Mouse (Mus musculus): Measurements from ENCODE around the gene Ybey.
A peak's percentile ranks its signal among the peaks of the same experiment; 100 is the strongest.

The Ybey gene

GRCm38 (mm10) chr10:76468203-76469162, at the start of gene Ybey, which contains the start of gene Mcm3ap:
TSS of gene Ybey (minus strand) at chr10:76469114.
TSS of gene Mcm3ap (plus strand) at chr10:76468927.
- DNase-seq (ENCODE audit: low spot score): peak; percentile 76

DNA sequence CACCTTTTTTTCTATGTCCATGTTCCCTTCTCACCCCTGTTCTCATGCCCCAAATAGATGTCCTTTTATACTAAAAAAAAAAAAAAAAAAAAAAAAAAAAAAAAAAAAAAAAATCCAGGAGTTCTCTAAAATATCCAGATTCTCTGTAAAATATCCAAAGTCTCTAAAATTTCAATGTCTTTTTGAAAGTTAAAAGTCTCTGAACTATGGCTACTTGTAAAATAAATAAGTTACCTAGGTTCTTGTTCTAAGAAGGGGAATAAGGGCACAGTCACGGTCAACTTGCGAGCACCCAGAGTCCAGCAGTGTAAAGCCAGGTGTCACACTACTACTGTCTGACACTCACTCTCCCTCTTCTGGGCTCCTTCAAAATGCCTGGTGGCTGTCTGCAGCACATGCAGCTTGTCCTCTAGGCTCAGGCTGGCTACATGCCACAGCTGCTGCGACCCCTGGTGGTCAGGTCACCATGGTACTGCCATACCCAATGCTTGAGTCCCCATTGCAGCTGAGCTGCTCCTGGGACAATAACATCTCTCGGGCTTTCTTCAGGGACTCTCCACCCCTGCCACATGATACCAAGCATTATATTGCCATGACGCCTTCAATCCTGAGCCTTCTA, 44.2 kb upstream of the Ybey start:
- no peak for DNase-seq (ENCODE audit: low spot score)

DNA sequence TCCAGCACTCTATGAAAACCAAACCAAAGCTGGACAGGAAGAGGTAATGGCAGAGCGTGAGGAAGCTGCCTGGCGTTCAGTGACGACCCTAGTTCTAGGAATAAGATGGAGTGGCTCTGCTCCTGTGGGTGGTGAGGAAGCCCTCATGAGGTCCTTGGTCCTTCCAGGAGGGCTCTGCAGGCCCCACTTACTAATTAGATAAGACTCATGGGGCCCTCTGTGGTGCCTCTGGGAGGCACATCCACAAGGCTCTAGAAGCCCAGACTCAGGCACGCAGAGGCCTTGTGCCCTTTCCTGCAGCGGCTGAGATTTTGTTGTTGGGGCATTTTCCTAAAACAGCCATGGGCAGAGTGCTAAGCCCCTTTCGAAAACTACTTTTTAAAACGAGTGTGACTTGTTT, 37.0 kb upstream of the Ybey start:
- no peak for DNase-seq (ENCODE audit: low spot score)

DNA sequence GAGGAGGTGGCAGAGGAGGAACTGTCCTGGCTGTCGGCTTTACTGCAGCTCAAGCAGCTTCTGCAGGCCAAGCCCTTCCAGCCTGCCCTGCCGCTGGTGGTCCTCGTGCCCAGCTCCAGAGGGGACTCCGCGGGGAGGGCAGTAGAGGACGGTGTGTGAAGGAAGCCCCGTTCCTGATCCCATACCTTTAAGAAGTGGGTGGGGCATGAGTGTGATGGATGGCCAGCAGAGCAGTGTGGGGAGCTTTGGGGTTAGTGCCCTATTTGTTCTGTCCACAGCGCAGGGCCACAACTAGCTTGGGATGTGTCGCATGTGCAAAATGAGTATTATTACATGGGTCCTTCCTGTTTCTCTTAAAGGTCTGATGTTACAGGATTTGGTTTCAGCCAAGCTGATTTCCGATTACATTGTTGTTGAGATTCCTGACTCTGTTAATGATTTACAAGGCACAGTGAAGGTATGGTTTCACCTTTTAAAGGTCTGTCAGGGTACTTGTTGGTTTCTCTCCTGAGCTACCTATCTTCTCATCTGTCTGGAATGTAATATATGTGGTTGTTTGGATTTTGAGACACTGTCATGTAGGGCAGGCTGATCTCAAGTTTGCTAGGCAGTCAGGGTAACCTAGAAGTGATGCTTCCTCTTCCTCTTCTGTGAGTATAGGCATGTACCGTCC, 35.5 kb upstream of the Ybey start:
- no peak for DNase-seq (ENCODE audit: low spot score)

GRCm38 (mm10) chr10:76497522-76497921, 28.6 kb upstream of the Ybey start:
- DNase-seq (ENCODE audit: low spot score): no peak

- DNase-seq (ENCODE audit: low spot score): no peak
These were observed 27.5 kb upstream of the Ybey start for GRCm38 (mm10) chr10:76496366-76496765.

- no peak for DNase-seq (ENCODE audit: low spot score)
These were observed 26.6 kb upstream of the Ybey start for GRCm38 (mm10) chr10:76495501-76495900.

DNA sequence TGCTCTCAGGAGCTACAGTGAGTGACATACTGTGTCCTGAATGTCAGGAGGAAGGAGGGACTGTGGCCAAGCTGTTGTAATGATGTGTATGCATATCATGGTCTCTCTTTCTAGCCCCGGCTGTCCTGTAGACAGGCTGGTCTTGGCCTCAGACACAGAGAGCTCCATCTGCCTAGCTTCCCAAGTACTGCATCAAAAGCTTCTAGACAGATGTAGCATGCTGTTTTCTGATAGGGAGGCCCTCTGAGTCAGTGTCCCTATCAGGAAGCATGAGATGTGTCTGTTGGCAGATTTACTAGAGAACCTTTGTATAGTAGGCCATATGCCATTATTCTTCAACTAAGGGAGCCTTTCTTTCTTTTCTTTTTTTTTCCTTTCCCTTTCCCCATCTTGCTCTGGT, 24.6 kb upstream of the Ybey start:
- DNase-seq (ENCODE audit: low spot score): no peak

GRCm38 (mm10) chr10:76489205-76489604, 20.3 kb upstream of the Ybey start:
- DNase-seq (ENCODE audit: low spot score): no peak

GRCm38 (mm10) chr10:76488265-76488664, 19.4 kb upstream of the Ybey start:
- no peak for DNase-seq (ENCODE audit: low spot score)

DNA sequence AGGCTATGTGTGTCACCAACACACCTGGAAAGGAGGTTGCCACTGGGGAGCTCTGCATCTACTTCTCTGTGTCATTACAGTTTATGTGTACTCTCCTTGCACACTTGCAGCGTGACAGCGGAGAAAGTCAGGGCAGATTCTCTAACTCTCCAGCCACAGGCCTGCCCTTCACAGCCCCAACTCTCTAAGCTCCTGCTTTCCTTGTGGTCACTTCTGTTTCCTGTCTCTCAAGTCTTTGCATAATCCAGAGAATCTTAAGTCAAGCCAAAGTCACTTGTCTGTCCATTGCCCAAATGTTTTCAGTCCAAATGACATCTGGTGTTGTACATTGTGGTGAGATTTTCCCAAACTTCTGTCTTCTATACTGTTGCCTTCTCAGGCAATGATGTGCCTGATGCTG, 17.4 kb upstream of the Ybey start:
- no peak for DNase-seq (ENCODE audit: low spot score)

- no peak for DNase-seq (ENCODE audit: low spot score)
These were observed 12.6 kb upstream of the Ybey start for GRCm38 (mm10) chr10:76481480-76481879.

- no peak for DNase-seq (ENCODE audit: low spot score)
These were observed 11.9 kb upstream of the Ybey start for GRCm38 (mm10) chr10:76480851-76481250.

DNA sequence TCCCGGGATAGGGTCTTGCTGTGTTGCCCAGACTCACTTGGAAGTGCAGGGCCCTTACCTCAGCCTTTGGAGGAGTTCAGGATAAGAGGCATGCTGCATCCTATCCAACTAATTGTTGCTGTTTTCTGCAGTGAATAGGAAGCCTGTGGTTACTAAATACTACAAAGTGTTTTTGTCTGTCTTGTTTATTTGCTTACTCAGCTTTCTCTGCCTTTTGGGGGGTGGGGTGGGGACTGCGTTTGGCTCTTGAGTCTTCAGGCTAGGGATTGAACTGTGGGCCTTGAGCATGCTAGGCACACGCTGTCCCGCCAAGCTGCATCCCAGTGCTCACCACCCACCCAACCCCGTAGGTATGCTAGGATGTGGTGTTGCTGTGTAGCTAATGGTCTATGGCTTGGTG, 4.8 kb upstream of the Ybey start:
- DNase-seq (ENCODE audit: low spot score): no peak

DNA sequence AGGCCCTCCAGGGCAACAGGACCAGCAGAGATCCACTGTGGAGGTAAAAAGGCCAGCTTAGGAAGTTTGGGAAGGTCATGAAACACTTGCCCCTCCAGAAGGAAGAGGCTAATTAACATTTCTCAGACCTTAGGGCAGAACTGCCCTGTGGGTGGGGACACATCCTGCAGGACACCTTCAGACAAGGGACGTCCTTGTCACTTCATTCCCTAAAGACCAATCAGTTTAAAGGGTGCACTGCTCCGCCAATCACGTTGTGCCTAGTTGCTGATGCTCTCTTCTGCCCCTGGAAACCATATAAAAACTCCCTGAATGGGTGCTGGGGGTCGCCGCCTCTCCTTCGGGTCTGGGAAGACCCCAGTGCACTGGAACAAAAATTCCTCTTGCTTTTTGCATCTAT, 6.2 kb downstream of the Ybey start:
- DNase-seq (ENCODE audit: low spot score): no peak

GRCm38 (mm10) chr10:76462312-76462711, 6.6 kb downstream of the Ybey start:
- DNase-seq (ENCODE audit: low spot score): no peak

DNA sequence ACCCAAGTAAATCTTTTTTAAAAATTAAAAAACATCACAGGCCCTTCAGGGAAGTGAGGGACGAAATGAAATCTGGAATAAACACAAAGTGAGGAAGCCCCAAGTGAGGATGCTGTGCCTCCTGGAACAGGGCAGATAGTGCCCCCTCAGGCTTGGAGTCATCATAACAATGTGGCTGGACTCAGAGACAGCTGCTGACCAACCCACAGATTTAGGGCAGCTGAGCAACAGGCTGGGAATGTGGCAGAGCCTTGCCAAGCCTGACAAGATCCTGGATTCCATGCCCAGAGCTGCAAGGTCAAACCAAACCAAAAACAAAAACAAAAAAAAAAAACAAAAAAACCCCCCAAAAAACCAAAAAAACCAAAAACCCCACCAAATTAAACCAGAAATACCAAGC, 7.7 kb downstream of the Ybey start:
- DNase-seq (ENCODE audit: low spot score): no peak

GRCm38 (mm10) chr10:76455289-76455688, 13.6 kb downstream of the Ybey start:
- no peak for DNase-seq (ENCODE audit: low spot score)

DNA sequence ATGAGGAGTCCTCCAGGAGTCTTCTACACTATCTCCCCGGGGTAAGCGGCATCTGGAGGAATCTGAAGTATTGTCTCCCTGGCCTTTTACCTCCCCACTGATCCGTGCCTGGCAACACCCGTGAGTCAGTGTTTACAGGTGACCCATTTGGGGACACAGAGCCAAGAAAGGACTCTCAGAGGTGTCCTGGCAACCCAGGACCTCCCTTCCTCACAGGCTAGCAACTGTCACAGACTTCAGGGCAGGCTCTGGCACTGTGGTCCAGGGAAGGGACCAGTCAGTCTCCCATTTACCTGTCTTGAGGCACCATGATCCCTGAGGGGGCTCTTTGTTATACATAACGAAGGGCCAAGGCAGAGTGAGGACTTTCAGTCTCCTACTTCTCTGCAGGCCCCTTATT, 20.1 kb downstream of the Ybey start, which contains the start of gene 2610028H24Rik:
TSS of gene 2610028H24Rik (plus strand) at position 231 of the 400 bp plus-strand sequence.
- no peak for DNase-seq (ENCODE audit: low spot score)

DNA sequence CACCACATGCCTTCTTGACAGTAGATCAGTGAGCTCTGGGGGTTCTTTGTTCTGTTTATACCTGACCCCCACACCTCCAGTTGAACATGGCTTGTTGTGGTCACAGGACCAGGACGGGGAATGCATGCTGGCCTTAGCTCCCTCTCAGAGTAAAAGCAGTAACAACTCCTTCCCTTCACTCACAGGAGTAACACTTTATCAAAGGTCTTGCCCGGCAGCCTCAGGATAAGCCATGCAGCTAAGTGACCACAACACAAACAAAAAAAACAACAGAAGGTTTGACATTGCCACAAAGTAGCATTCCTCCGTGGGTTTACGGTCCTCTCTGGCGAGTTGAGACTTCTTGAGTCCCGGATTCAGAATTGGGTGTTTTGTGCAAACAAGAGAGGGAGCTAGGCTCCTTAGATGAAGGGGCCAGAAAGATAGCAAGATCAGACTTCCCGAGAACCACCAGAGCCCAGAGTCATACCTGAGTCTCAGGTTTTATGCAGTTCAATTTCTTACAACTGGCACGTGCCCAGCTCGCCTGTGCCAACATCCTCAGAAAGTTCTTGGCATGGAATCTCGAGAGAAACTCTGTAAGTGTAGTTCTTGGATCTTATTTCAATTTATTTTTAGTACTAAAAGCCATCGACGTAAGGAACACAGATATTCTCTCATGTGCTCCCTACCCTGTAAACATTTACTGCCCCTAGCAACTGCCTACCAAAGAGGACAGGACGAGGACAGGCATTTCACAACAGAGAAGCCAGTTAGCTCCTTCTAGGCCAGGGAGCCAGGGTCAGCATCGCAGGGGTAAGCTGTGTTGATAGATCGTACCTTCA, 21.3 kb downstream of the Ybey start:
- no peak for DNase-seq (ENCODE audit: low spot score)

DNA sequence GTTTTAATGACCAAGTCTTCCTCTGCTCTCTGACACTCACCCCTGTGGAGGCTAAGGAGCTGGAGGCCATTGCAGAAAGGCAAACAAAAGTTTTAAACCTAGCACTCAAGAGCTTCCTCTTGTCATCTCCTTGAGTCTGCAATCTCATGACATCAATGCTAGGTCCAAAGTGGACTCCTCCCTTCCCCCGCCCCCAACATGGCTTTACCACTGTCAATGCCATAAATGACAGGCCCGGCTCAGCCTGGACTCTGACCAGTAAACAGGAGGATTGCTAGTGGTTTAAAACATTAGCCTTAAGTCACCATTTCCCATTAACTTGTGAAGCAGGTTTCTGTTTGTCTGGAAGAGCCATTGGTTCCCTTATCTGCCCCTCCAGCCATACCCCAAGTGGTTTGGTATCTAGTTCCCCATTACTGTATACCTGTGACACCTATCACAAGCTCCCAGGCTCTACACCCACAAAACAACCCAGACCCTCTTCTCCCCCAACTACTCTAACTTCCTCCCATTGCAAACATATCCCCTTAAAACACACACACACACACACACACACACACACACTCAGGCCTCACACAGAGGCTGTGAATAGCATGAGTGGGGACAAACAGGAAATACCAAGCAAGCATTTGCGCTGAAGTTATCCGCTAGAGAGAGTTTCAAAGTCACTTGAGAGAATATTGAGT, 22.8 kb downstream of the Ybey start:
- DNase-seq (ENCODE audit: low spot score): no peak
